Mouse (Mus musculus) MEL (cell line): ENCODE data around the gene Clint1.

Experiments used
- CTCF ChIP-seq, 3 experiments: IDR thresholded peaks in 2 of 3; conservative IDR thresholded peaks in 1 of 3; 2 replicates each; pipeline ENCODE4 v1.5.1; 2011 to 2012; ENCODE audit warnings: low read length in 3 of 3, low read depth in 2 of 3, mild to moderate bottlenecking in 2 of 3, improper control_type of control experiment in 1 of 3, inconsistent platforms in 1 of 3, mixed read lengths in 1 of 3, moderate library complexity in 1 of 3; ENCODE audit not compliant: control insufficient read depth in 1 of 3, insufficient read depth in 1 of 3, poor library complexity in 1 of 3, severe bottlenecking in 1 of 3
- EP300 ChIP-seq, 2 experiments: IDR thresholded peaks; 2 replicates each; pipeline ENCODE4 v1.6.1; 2011; ENCODE audit warnings: improper control_type of control experiment in 2 of 2, low read length in 2 of 2, low read depth in 1 of 2, mild to moderate bottlenecking in 1 of 2
- GATA1 ChIP-seq: IDR thresholded peaks from 2 replicates; pipeline ENCODE4 v1.6.1; 2011; ENCODE audit warnings: low read depth, low read length, improper control_type of control experiment
- JUND ChIP-seq: IDR thresholded peaks from 2 replicates; pipeline ENCODE4 v1.6.1; 2011; ENCODE audit warnings: low read depth, mild to moderate bottlenecking, improper control_type of control experiment, low read length
- KAT2A ChIP-seq: conservative IDR thresholded peaks from 2 replicates; pipeline ENCODE4 v1.6.1; 2012; ENCODE audit warnings: low read depth, low read length, improper control_type of control experiment, inconsistent platforms
- MAX ChIP-seq: IDR thresholded peaks from 2 replicates; pipeline ENCODE4 v1.6.1; 2011; ENCODE audit warnings: low read length, improper control_type of control experiment
- NRF1 ChIP-seq: IDR thresholded peaks from 2 replicates; pipeline ENCODE4 v1.6.1; 2014; ENCODE audit warnings: low read depth, mild to moderate bottlenecking, inconsistent platforms, low read length, improper control_type of control experiment, moderate library complexity; ENCODE audit not compliant: poor library complexity, insufficient read depth, severe bottlenecking
- POLR2A ChIP-seq, 2 experiments: IDR thresholded peaks; 2 replicates each; pipeline ENCODE4 v1.6.1; 2011 to 2012; ENCODE audit warnings: low read length in 2 of 2, mild to moderate bottlenecking in 2 of 2, control low read depth in 1 of 2, improper control_type of control experiment in 1 of 2, low read depth in 1 of 2, moderate library complexity in 1 of 2; ENCODE audit not compliant: control insufficient read depth in 1 of 2, insufficient read depth in 1 of 2, poor library complexity in 1 of 2
- TAL1 ChIP-seq: IDR thresholded peaks from 2 replicates; pipeline ENCODE4 v1.6.1; 2012; ENCODE audit warnings: mild to moderate bottlenecking, inconsistent platforms, low read length, moderate library complexity, mixed read lengths
- UBTF ChIP-seq: IDR thresholded peaks from 2 replicates; pipeline ENCODE4 v1.6.1; 2012; ENCODE audit warnings: low read depth, mild to moderate bottlenecking, inconsistent platforms, low read length, improper control_type of control experiment, moderate library complexity, borderline replicate concordance; ENCODE audit not compliant: insufficient read depth
- ZC3H11A ChIP-seq: IDR thresholded peaks from 2 replicates; pipeline ENCODE4 v1.6.1; 2012; ENCODE audit warnings: low read depth, mild to moderate bottlenecking, inconsistent platforms, low read length, improper control_type of control experiment

DNA sequence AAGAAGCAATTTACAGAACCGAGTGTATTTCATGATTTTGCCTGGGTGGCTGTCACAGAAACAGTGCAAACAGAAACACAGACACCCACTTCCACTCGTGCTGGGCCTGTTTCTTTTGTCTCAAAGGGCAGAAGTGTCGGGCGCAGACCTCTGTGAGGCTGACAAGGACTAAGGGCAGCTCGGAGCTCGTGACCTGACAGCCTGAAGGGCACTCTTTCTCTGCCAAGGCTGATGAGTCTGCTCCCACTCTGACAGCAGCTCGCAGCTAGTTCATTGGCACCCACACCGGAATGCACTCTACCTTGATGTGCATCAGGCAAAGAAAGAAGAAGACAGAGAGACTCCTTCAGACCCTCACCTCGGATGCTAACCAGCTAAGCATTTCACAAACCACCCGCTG, 77.7 kb downstream of the Clint1 start:
- TF ChIP-seq CTCF (IDR thresholded peaks at IDR 0.05 in 2 of 3, conservative IDR thresholded peaks at IDR 0.05 in 1 of 3; ENCODE audit: control insufficient read depth in 1 of 3, insufficient read depth in 1 of 3, low read depth in 2 of 3, low read length in 3 of 3, poor library complexity in 1 of 3, severe bottlenecking in 1 of 3) (no peak), POLR2A (IDR thresholded peaks at IDR 0.05; ENCODE audit: control insufficient read depth in 1 of 2, insufficient read depth in 1 of 2, low read depth in 1 of 2, low read length in 2 of 2, poor library complexity in 1 of 2) (no peak), ZC3H11A (no peak), MAX (no peak), TAL1 (no peak), JUND (no peak), EP300 (IDR thresholded peaks at IDR 0.05; ENCODE audit: low read depth in 1 of 2, low read length in 2 of 2) (no peak), GATA1 (no peak), KAT2A (no peak), NRF1 (no peak), UBTF (no peak)
